Mouse (Mus musculus) hindbrain, postnatal 0 days (tissue): ENCODE measurements around the gene Gnai2. TPM values are rescaled to one million over a fixed set of nuclear protein-coding genes. Genes with fewer than 3 reads are reported as not detected.
A peak's percentile ranks its signal among the peaks of the same experiment; 100 is the strongest.

Experiments used
- ATAC-seq: fragments of 200-750 bp; cut with Nextera tagmentation; 2 replicates; pipeline ENCODE4 v1.8.0; 2017; ENCODE audit warnings: mild to moderate bottlenecking, moderate TSS enrichment, moderate library complexity
- DNase-seq: peaks from one replicate; pipeline ENCODE4 v3.0.0-alpha.2; 2015; ENCODE audit warnings: low spot score
- H3K27ac ChIP-seq: fragments of 300-500 bp; sonication (generic); 2 replicates; pipeline ENCODE4 v1.5.1; 2014; ENCODE audit warnings: mild to moderate bottlenecking
- H3K27me3 ChIP-seq: fragments of 300-500 bp; sonication (generic); 2 replicates; pipeline ENCODE4 v1.6.1; 2014; ENCODE audit warnings: low read length, mixed read lengths; ENCODE audit not compliant: insufficient read depth
- H3K36me3 ChIP-seq: fragments of 300-500 bp; sonication (generic); 2 replicates; pipeline ENCODE4 v1.6.1; 2014; ENCODE audit warnings: low read length, mixed read lengths; ENCODE audit not compliant: insufficient read depth
- H3K4me1 ChIP-seq: fragments of 300-500 bp; sonication (generic); 2 replicates; pipeline ENCODE4 v1.6.1; 2014; ENCODE audit warnings: antibody characterized with exemption, low read length, mixed read lengths; ENCODE audit not compliant: insufficient read depth
- H3K4me2 ChIP-seq: fragments of 300-500 bp; sonication (generic); 2 replicates; pipeline ENCODE4 v1.6.1; 2014; ENCODE audit warnings: low read depth, mild to moderate bottlenecking, low read length, moderate library complexity, mixed read lengths
- H3K4me3 ChIP-seq: fragments of 300-500 bp; sonication (generic); 2 replicates; pipeline ENCODE4 v1.5.1; 2014; ENCODE audit warnings: low read length
- H3K9ac ChIP-seq: fragments of 300-500 bp; sonication (generic); replicated peaks from 2 replicates; pipeline ENCODE4 v1.6.1; 2014; ENCODE audit warnings: mild to moderate bottlenecking, low read length, moderate library complexity, mixed read lengths
- H3K9me3 ChIP-seq: fragments of 300-500 bp; sonication (generic); 2 replicates; pipeline ENCODE4 v1.6.1; 2016; ENCODE audit warnings: low read length, mixed read lengths
- CTCF ChIP-seq: IDR thresholded peaks from 2 replicates; pipeline ENCODE4 v1.5.1; 2016; ENCODE audit warnings: antibody characterized with exemption, control low read depth, low read depth
- WGBS: fragments of 180-500 bp; shearing (Covaris S2); extraction: QIAGEN DNeasy Blood & Tissue Kit; methylation state at CpG from one replicate; pipeline ENCODE4 v1.1.7; 2014; 5-methylcytosine and 5-hydroxymethylcytosine counted together
- polyA plus RNA-seq: library from polyadenylated mRNA; unstranded; fragments of >200 nt; fragmentation: Nextera tagmentation; extraction: Ambion mirVana; gene quantifications from 2 replicates; pipeline ENCODE4 v1.2.1, GENCODE M21; 2015
- total RNA-seq: library from RNA; depleted of rRNA; stranded (reverse); fragments of >200 nt; gene quantifications from 2 replicates; pipeline ENCODE4 v1.2.3, GENCODE M21; 2014

Gene Gnai2
- total and polyA plus RNA-seq, 2 experiments from 2014 or later: 287 to 334 TPM

DNA sequence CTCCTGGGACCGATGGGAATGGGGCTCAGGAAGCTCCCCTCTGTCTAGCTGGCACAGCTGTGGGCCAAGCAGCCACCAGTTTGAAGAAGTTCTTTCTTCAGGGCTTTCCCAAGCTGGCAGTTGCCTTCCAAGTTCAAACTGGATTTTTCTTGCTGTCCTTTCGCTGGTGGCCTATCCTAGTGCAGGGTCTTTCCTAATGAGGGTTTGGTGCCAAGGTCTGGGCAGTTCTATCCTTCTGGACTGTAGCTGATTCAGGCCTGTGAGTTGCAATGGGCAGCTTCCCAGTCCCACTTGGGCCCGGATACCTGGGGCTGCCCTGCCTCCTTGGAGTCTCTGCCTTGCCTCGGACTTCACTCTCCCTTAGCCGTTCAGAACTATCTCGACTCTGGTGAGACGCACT is 15.1 kb upstream of the Gnai2 start:
- DNase-seq: peak; percentile 53
- no peaks in the 10 kb centered on the region for H3K27me3 ChIP-seq

DNA sequence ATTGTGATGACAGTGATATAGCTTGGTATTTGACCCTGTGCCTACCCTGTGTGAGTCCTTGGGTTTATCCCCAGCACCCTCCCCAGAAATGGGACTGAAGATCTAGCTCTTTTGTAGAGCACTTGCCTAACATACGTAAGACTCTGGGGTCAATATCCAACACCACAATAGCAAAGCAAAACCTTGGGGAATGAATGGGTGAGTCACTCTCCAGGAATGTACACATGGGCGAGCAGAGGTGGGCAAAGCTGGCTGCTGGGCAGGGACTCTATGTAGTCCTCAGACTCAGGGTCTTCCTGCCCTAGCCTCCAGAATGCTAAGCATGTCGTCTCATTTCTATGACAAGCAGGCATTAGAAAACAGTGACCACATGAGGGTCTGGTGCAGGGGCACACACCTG is 13.6 kb upstream of the Gnai2 start:
- WGBS: 79% methylated on average over 3 of the region's 3 CpGs
- Histone ChIP-seq H3K4me1 (peaks cover 12% of the 10 kb centered on the region; the same call in 1 of the 2 replicates), H3K9me3 (no peaks in the 10 kb centered on the region), H3K36me3 (no peaks in the 10 kb centered on the region), H3K9ac (no peak overlapping the region), H3K27ac (no peak overlapping the region), H3K4me2 (no peak overlapping the region), H3K4me3 (no peak overlapping the region), H3K27me3 (no peaks in the 10 kb centered on the region)
- ATAC-seq (no peak), DNase-seq (no peak)
- no peak for TF ChIP-seq CTCF

More for the DNA sequence above, 15.1 kb upstream of the Gnai2 start:
- Histone ChIP-seq H3K9me3 (no peaks in the 10 kb centered on the region), H3K4me2 (no peak overlapping the region), H3K9ac (no peak overlapping the region), H3K27ac (peak overlapping the region; percentile 75), H3K4me1 (peaks cover 12% of the 10 kb centered on the region; the same call in 1 of the 2 replicates), H3K36me3 (no peaks in the 10 kb centered on the region; the same call in 1 of the 2 replicates), H3K4me3 (no peak overlapping the region)
- TF ChIP-seq CTCF: no peak
- peak; percentile 83 for ATAC-seq
- WGBS: 55% methylated on average over 7 of the region's 7 CpGs

GRCm38 (mm10) chr9:107646975-107647374 is 11.8 kb upstream of the Gnai2 start:
- Histone ChIP-seq H3K9ac (no peak overlapping the region), H3K4me2 (no peak overlapping the region), H3K27me3 (no peaks in the 10 kb centered on the region), H3K4me3 (no peak overlapping the region), H3K36me3 (no peaks in the 10 kb centered on the region), H3K4me1 (peaks cover 12% of the 10 kb centered on the region; the same call in 1 of the 2 replicates), H3K9me3 (no peaks in the 10 kb centered on the region), H3K27ac (no peak overlapping the region)
- DNase-seq (no peak), ATAC-seq (no peak)
- WGBS: 85% methylated on average over 6 of the region's 6 CpGs
- peak; percentile 14; the same call in 1 of the 2 replicates for TF ChIP-seq CTCF

DNA sequence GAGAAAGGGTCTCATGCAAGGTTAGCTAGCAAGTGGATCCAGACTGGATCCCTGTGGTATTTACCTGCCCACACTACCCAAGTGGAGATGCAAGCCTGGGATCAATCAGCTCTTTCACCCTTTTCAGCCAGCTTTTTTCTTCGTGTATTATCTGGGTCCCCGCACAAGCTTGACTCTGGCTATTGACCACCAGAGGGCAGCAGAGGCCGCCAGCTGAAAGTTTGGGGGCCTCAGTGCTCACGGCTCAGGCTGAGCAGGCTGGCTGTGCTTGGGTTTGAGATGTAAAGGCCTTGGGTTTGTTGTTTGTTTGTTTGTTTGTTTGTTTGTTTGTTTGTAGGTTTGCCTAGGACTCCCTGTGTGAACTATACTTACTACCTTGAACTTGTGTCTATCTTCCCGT is 10.4 kb upstream of the Gnai2 start:
- Histone ChIP-seq H3K4me2 (no peak overlapping the region), H3K4me3 (no peak overlapping the region), H3K9me3 (no peaks in the 10 kb centered on the region), H3K4me1 (peaks cover 9% of the 10 kb centered on the region; the same call in 1 of the 2 replicates), H3K27ac (no peak overlapping the region), H3K36me3 (no peaks in the 10 kb centered on the region), H3K27me3 (no peaks in the 10 kb centered on the region), H3K9ac (no peak overlapping the region)
- peak; percentile 59 for ATAC-seq
- 15% methylated on average over 5 of the region's 5 CpGs for WGBS
- peak; percentile 98 for TF ChIP-seq CTCF
- DNase-seq: peak; percentile 91

GRCm38 (mm10) chr9:107645153-107645510 is 10.0 kb upstream of the Gnai2 start:
- no peaks in the 10 kb centered on the region for H3K9me3 ChIP-seq
- 57% methylated on average over 7 of the region's 7 CpGs for WGBS
- peaks cover 6% of the 10 kb centered on the region; the same call in 1 of the 2 replicates for H3K4me1 ChIP-seq
- H3K27ac ChIP-seq: no peak overlapping the region
- H3K36me3 ChIP-seq: no peaks in the 10 kb centered on the region
- H3K4me3 ChIP-seq: peak overlapping the region; percentile 34; the same call in 1 of the 2 replicates
- ATAC-seq: no peak
- H3K4me2 ChIP-seq: peak overlapping the region; percentile 66
- H3K27me3 ChIP-seq: no peaks in the 10 kb centered on the region
- no peak for TF ChIP-seq CTCF
- H3K9ac ChIP-seq: peak overlapping the region; percentile 51; the same call in 1 of the 2 replicates
- no peak for DNase-seq

GRCm38 (mm10) chr9:107644495-107645152 is 9.5 kb upstream of the Gnai2 start:
- Histone ChIP-seq H3K4me3 (peak overlapping the region; percentile 34), H3K4me1 (0 out of 2 replicates have a peak, but pooled peaks cover 1% of the 10 kb centered on the region), H3K27me3 (no peaks in the 10 kb centered on the region), H3K36me3 (no peaks in the 10 kb centered on the region), H3K9me3 (no peaks in the 10 kb centered on the region), H3K27ac (peak overlapping the region; percentile 66), H3K4me2 (peak overlapping the region; percentile 66), H3K9ac (peak overlapping the region; percentile 51)
- 5% methylated on average over 35 of the region's 35 CpGs for WGBS
- ATAC-seq (peak; percentile 86), DNase-seq (peak; percentile 96)
- peak; percentile 97 for TF ChIP-seq CTCF
